In genomic region chr9:118726550-118726949, GRCm38 (mm10) we compare ENCODE assay signal across 30 mouse cellular contexts.
DNase-seq lines count a peak whose midpoint lies in the region; ATAC-seq and TF ChIP-seq lines count a peak whose summit lies in the region.
"Had no signal": no experiment of that assay in that cellular context is flagged by ENCODE, and none has a peak within 500 bp of the region (broad histone marks: within the 10 kb centered on the region; RNA-seq: fewer than 3 reads in every experiment).

No protein-coding gene starts in this region.

- H3K36me3 ChIP-seq in heart, embryonic 10.5 days = peaks cover 7% of the 10 kb centered on the region; the same call in 1 of the 2 replicates
- H3K36me3 ChIP-seq in heart, postnatal 0 days (replicated peaks; ENCODE audit: control insufficient read depth, insufficient read depth, low read length) = no peaks in the 10 kb centered on the region
- H3K36me3 ChIP-seq: forebrain, embryonic 10.5 days; G1E; hindbrain, embryonic 10.5 days; intestine, embryonic 15.5 days; limb, embryonic 12.5 days; neural tube, embryonic 12.5 days; stomach, embryonic 15.5 days had no signal

- H3K4me1 ChIP-seq in heart, embryonic 10.5 days = peaks cover 31% of the 10 kb centered on the region
- peaks cover 32% of the 10 kb centered on the region for H3K4me1 ChIP-seq in heart, postnatal 0 days (ENCODE audit: control insufficient read depth, insufficient read depth)

- intact Hi-C loops in heart, postnatal 14 days (cut with DNase I) = loop anchor here (5.0 kb wide), 1 partner anchor 119 kb away; the partner anchor contains the start of gene Itga9
- intact Hi-C loops in left cerebral cortex, adult 2 months (cut with DNase I) = no loop called here

- DNase-seq in heart, embryonic 10.5 days (ENCODE audit: low spot score) = no peak
- DNase-seq in heart, postnatal 14 days = no peak
- no peak for DNase-seq in heart, postnatal 0 days (ENCODE audit: low spot score)
- DNase-seq in heart, adult 8-10 months (ENCODE audit: low spot score) = no peak
- DNase-seq in gastrocnemius, postnatal 25 days = no peak
- DNase-seq in left cerebral cortex, adult 2 months (ENCODE audit: extremely low spot score in 1 of 2, low spot score in 2 of 2) = no peak
- DNase-seq: adrenal gland, adult 2 months; cerebellum, adult 11 months; cerebellum, adult 9-11 months; gastrocnemius, postnatal 14 days; kidney, adult 9 months; kidney, postnatal 14 days; liver, postnatal 0 days; lung, postnatal 10 days; midbrain, embryonic 14.5 days; retina, postnatal 1 day; right cerebral cortex, postnatal 25 days; thymus, adult 18-20 months; thymus, postnatal 36 days had no signal

- TF ChIP-seq EP300 in heart, postnatal 0 days (IDR thresholded peaks at IDR 0.05; ENCODE audit: low read depth) = no peak

- WGBS in heart, embryonic 10.5 days = 89% methylated on average over 4 of the region's 4 CpGs
- WGBS in heart, postnatal 0 days = 67% methylated on average over 4 of the region's 4 CpGs

- H3K27ac ChIP-seq in heart, embryonic 10.5 days = peak overlapping the region; percentile 25; the same call in 1 of the 2 replicates
- peak overlapping the region; percentile 9; the same call in 1 of the 2 replicates for H3K27ac ChIP-seq in heart, postnatal 0 days (ENCODE audit: low read depth)
- no peak overlapping the region for H3K27ac ChIP-seq in left cerebral cortex, adult 2 months
- H3K27ac ChIP-seq: forebrain, embryonic 10.5 days; hindbrain, embryonic 10.5 days; intestine, embryonic 15.5 days; limb, embryonic 12.5 days; neural tube, embryonic 12.5 days; stomach, embryonic 15.5 days had no signal

- no peak for TF ChIP-seq CTCF in heart, postnatal 0 days (IDR thresholded peaks at IDR 0.05; ENCODE audit: low read depth)
- TF ChIP-seq CTCF in left cerebral cortex, adult 2 months (IDR thresholded peaks at IDR 0.05) = no peak

- no peak overlapping the region for H3K4me3 ChIP-seq in heart, embryonic 10.5 days
- no peak overlapping the region for H3K4me3 ChIP-seq in heart, postnatal 0 days (ENCODE audit: low read depth, low read length)
- H3K4me3 ChIP-seq in left cerebral cortex, adult 2 months = no peak overlapping the region
- H3K4me3 ChIP-seq: forebrain, embryonic 10.5 days; hindbrain, embryonic 10.5 days; intestine, embryonic 15.5 days; limb, embryonic 12.5 days; neural tube, embryonic 12.5 days; stomach, embryonic 15.5 days had no signal

- no peak for ATAC-seq in heart, postnatal 0 days (ENCODE audit: insufficient read depth, low read depth)
- peak; percentile 79 to 89 for ATAC-seq in hematopoietic stem cell, adult 5-6 weeks (replicated peaks in 1 of 2; ENCODE audit: insufficient read depth in 1 of 2, low FRiP score in 2 of 2, low TSS enrichment in 1 of 2, low read depth in 1 of 2, poor library complexity in 2 of 2, severe bottlenecking in 2 of 2)
- ATAC-seq: forebrain, embryonic 16.5 days; hindbrain, embryonic 16.5 days; intestine, embryonic 15.5 days; liver, postnatal 0 days had no signal

- H3K4me2 ChIP-seq in heart, postnatal 0 days (ENCODE audit: low read depth, low read length) = no peak overlapping the region
- H3K4me2 ChIP-seq: intestine, embryonic 15.5 days; limb, embryonic 12.5 days; liver, embryonic 11.5 days; neural tube, embryonic 12.5 days; stomach, embryonic 15.5 days had no signal

- H3K9ac ChIP-seq in heart, postnatal 0 days (replicated peaks; ENCODE audit: low read depth, low read length) = no peak overlapping the region
- H3K9ac ChIP-seq: intestine, embryonic 15.5 days; limb, embryonic 12.5 days; liver, postnatal 0 days; neural tube, embryonic 12.5 days; stomach, embryonic 15.5 days had no signal

- no peaks in the 10 kb centered on the region for H3K9me3 ChIP-seq in heart, embryonic 10.5 days
- H3K9me3 ChIP-seq in heart, postnatal 0 days (replicated peaks; ENCODE audit: control insufficient read depth, low read length) = no peaks in the 10 kb centered on the region
- H3K9me3 ChIP-seq: forebrain, embryonic 10.5 days; hindbrain, embryonic 10.5 days; intestine, embryonic 15.5 days; limb, embryonic 12.5 days; neural tube, embryonic 12.5 days; stomach, embryonic 15.5 days had no signal

- no peaks in the 10 kb centered on the region for H3K27me3 ChIP-seq in heart, embryonic 10.5 days (ENCODE audit: insufficient read depth, poor library complexity, severe bottlenecking)
- no peaks in the 10 kb centered on the region for H3K27me3 ChIP-seq in heart, postnatal 0 days (ENCODE audit: control insufficient read depth, insufficient read depth, low read length)
- H3K27me3 ChIP-seq: intestine, embryonic 15.5 days; limb, embryonic 12.5 days; neural tube, embryonic 12.5 days; stomach, embryonic 15.5 days had no signal
